9 mouse cellular contexts compared by ENCODE assay signal in genomic region chr1:191269648-191269952, GRCm38 (mm10). TPM values are rescaled to one million over a fixed set of nuclear protein-coding genes. Genes with fewer than 3 reads are reported as not detected.
A peak's percentile ranks its signal among the peaks of the same experiment; 100 is the strongest.
DNase-seq lines count a peak whose midpoint lies in the region; ATAC-seq lines count a peak whose summit lies in the region.
"Had no signal": no experiment of that assay in that cellular context is flagged by ENCODE, and none has a peak within 500 bp of the region (broad histone marks: within the 10 kb centered on the region; RNA-seq: fewer than 3 reads in every experiment).

No protein-coding gene starts in this region.

- peak; percentile 89 for ATAC-seq in common myeloid progenitor, adult 5-6 weeks (replicated peaks; ENCODE audit: low read depth, poor library complexity, severe bottlenecking)
- ATAC-seq in limb, embryonic 13.5 days (ENCODE audit: low FRiP score, low read depth) = no peak

- peaks cover 24% of the 10 kb centered on the region for H3K4me1 ChIP-seq in limb, embryonic 13.5 days

- intact Hi-C loops in left cerebral cortex, postnatal 10 days (cut with DNase I) = no loop called here

- H3K4me3 ChIP-seq in limb, embryonic 13.5 days = no peak overlapping the region

- no peak overlapping the region for H3K4me2 ChIP-seq in limb, embryonic 13.5 days (replicated peaks)

- 0 out of 2 replicates have a peak overlapping the region, but pooled peaks have one; percentile 25 for H3K9ac ChIP-seq in limb, embryonic 13.5 days

- 51% methylated on average over 8 of the region's 8 CpGs for WGBS in limb, embryonic 13.5 days

- H3K9me3 ChIP-seq in limb, embryonic 13.5 days = no peaks in the 10 kb centered on the region

- DNase-seq in left cerebral cortex, adult 9 months (ENCODE audit: low spot score in 2 of 2) = peak; percentile 53 to 58
- no peak for DNase-seq in left cerebral cortex, postnatal 10 days (ENCODE audit: extremely low spot score in 1 of 2, low spot score in 2 of 2)
- peak; percentile 70 for DNase-seq in monocyte, adult 2 months (ENCODE audit: low read depth in 1 of 2, low spot score in 2 of 2)
- no peak for DNase-seq in adrenal gland, postnatal 10 days
- no peak for DNase-seq in kidney, postnatal 25 days
- DNase-seq: cerebellum, postnatal 10 days; kidney, adult 8-10 months had no signal

- no peak overlapping the region for H3K27ac ChIP-seq in limb, embryonic 13.5 days

- H3K36me3 ChIP-seq in limb, embryonic 13.5 days = no peaks in the 10 kb centered on the region

- H3K27me3 ChIP-seq in limb, embryonic 13.5 days = no peaks in the 10 kb centered on the region

RNA-seq across cellular contexts. Expression of gene Nenf, which starts 48.4 kb away (rescaled TPM):
- 10 to 100 TPM; 81.5 to 82.4 TPM for total RNA-seq in left cerebral cortex, postnatal 10 days (2021)
- total RNA-seq in common myeloid progenitor, adult 5-6 weeks (2017) = 15.9 and 19.2 TPM in 2 replicates
- polyA plus RNA-seq in limb, embryonic 13.5 days (2015; fragmentation: Nextera tagmentation; extraction: Ambion mirVana) = 96.0 and 97.8 TPM in 2 replicates
- total RNA-seq in adrenal gland, postnatal 10 days (2021) = 10 to 100 TPM; 97.5 to 97.6 TPM

RNA-seq across cellular contexts. Expression of gene Atf3, which starts 51.8 kb away (rescaled TPM):
- under 1 TPM; 0.39 to 0.77 TPM for total RNA-seq in left cerebral cortex, postnatal 10 days (2021)
- total RNA-seq in common myeloid progenitor, adult 5-6 weeks (2017) = 17.2 and 39.8 TPM in 2 replicates
- 4.2 and 4.3 TPM in 2 replicates for polyA plus RNA-seq in limb, embryonic 13.5 days (2015; fragmentation: Nextera tagmentation; extraction: Ambion mirVana)
- 1 to 10 TPM; 1.2 to 5.4 TPM for total RNA-seq in adrenal gland, postnatal 10 days (2021)

RNA-seq across cellular contexts. Expression of gene Tmem206, which starts 56.1 kb away (rescaled TPM):
- 10 to 100 TPM in 1 of 2 experiments, 1 to 10 TPM in 1; 9.8 to 11.5 TPM for total RNA-seq in left cerebral cortex, postnatal 10 days (2021)
- total RNA-seq in common myeloid progenitor, adult 5-6 weeks (2017) = 28.1 and 32.6 TPM in 2 replicates
- 20.7 and 21.5 TPM in 2 replicates for polyA plus RNA-seq in limb, embryonic 13.5 days (2015; fragmentation: Nextera tagmentation; extraction: Ambion mirVana)
- total RNA-seq in adrenal gland, postnatal 10 days (2021) = 1 to 10 TPM; 5.8 to 6.7 TPM

Comparison
In these comparisons a context has a peak if more than half of its experiments do, and no peak if none do; other contexts are left out.
1. DNase-seq: peak in left cerebral cortex, adult 9 months (2 of 2) and monocyte, adult 2 months (2 of 2); none in left cerebral cortex, postnatal 10 days (0 of 2), adrenal gland, postnatal 10 days (single experiment) and kidney, postnatal 25 days (0 of 2).